Mouse (Mus musculus) erythroblast, embryonic 14.5 days (primary cell): ENCODE data around the gene Olfr112.
"Not testable (repeated sequence)": the region's sequence is repeated elsewhere in the genome, so short reads cannot be mapped to it uniquely, and the experiment has no call there.

Experiments used
- GATA1 ChIP-seq: IDR thresholded peaks from 2 replicates; pipeline ENCODE4 v1.6.1; 2012; ENCODE audit warnings: low read length, inconsistent platforms, mixed read lengths
- TAL1 ChIP-seq: IDR thresholded peaks from 3 replicates; pipeline ENCODE4 v1.6.1; 2012; ENCODE audit warnings: low read length, inconsistent platforms, mixed read lengths

- not testable (repeated sequence) for TF ChIP-seq TAL1, GATA1
Measured at GRCm38 (mm10) chr17:37525427-37525826, 43.8 kb downstream of the Olfr112 start.
